Mouse (Mus musculus): Measurements from ENCODE around the gene Rngtt. TPM values are rescaled to one million over a fixed set of nuclear protein-coding genes. Genes with fewer than 3 reads are reported as not detected.
"Not testable (repeated sequence)": the region's sequence is repeated elsewhere in the genome, so short reads cannot be mapped to it uniquely, and the experiment has no call there.

Gene Rngtt
- polyA plus RNA-seq, 1 experiment from 2014 or later = 34.5 TPM

DNA sequence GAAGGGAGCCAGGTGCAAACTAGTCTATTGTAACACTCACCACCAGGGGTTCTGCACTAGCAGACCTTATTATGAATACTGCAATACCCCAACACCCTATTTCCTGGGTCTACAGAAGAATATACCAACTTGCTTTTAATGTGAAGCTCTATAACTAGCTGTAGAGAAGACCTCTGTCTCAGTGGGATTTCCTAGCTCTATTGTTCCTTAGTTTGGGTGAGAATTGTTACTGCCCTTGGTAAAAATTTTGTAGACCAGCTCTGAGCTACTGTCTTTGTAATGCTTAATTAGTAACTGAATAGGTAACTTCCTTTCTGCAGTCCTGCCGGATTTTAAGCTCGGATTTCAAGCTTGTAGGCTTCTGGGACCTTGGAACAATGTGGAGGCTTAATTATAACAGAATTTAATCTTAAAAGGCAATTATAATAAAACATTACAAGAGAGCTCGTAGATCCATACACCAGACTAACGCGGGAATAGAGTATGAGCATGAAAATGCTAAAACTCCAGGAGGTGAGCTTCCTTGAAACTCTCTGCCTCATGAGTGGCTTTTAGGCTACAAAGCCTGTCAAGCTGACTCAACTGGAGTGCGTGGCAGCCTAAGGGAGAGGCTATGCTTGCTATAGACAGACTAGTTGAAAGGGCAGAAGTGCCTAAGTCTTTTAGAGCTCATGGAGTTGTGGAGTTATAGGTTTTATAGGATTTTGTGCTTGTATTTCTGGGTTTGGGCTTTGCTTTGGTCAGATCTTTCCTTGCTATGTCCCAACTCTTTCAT, 9.0 kb upstream of the Rngtt start:
- not testable (repeated sequence) for H3K4me2 ChIP-seq (ENCODE audit: low read depth, severe bottlenecking); ATAC-seq (ENCODE audit: insufficient number of reproducible peaks, low FRiP score, low TSS enrichment, low read depth); H3K27me3 ChIP-seq (ENCODE audit: control insufficient read depth, insufficient read depth, low read length); H3K4me1 ChIP-seq (ENCODE audit: control insufficient read depth, insufficient read depth, low read length); H3K9ac ChIP-seq (ENCODE audit: low read length); DNase-seq (ENCODE audit: low spot score); H3K27ac ChIP-seq (replicated peaks; ENCODE audit: low read depth, low read length); H3K9me3 ChIP-seq (ENCODE audit: control insufficient read depth, low read length); H3K36me3 ChIP-seq (ENCODE audit: control insufficient read depth, insufficient read depth, low read length); H3K4me3 ChIP-seq (ENCODE audit: low read depth, low read length)
- 88% methylated on average over 6 of the region's 6 CpGs for WGBS

DNA sequence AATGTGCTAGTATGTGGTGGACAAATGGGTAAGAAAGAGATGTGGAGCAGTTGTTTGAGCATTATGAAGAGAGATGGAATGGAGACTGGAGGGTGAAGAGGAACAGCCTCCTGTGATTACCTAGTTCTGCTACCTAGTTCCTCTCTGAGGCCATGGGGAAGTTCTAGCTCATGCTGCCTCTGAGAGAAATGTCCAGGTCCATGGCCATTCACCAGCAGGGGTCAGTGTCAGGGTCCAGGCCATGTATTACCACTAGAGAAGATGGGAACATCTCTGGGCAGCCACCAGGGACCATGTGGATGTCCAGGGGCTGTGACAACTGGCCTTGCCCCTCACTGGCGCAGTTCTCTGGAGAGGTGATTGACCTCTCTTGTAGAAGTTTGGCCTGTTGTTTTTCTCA, 7.1 kb upstream of the Rngtt start:
- DNase-seq (ENCODE audit: low spot score) = no peak
- Histone ChIP-seq H3K4me2 (ENCODE audit: low read depth, severe bottlenecking) (no peak overlapping the region), H3K4me3 (ENCODE audit: low read depth, low read length) (no peak overlapping the region), H3K36me3 (ENCODE audit: control insufficient read depth, insufficient read depth, low read length) (no peaks in the 10 kb centered on the region), H3K9me3 (ENCODE audit: control insufficient read depth, low read length) (no peaks in the 10 kb centered on the region), H3K27me3 (ENCODE audit: control insufficient read depth, insufficient read depth, low read length) (no peaks in the 10 kb centered on the region), H3K9ac (ENCODE audit: low read length) (no peak overlapping the region), H3K4me1 (ENCODE audit: control insufficient read depth, insufficient read depth, low read length) (no peaks in the 10 kb centered on the region), H3K27ac (replicated peaks; ENCODE audit: low read depth, low read length) (no peak overlapping the region)
- 90% methylated on average over 1 of the region's 1 CpGs for WGBS
- no peak for ATAC-seq (ENCODE audit: insufficient number of reproducible peaks, low FRiP score, low TSS enrichment, low read depth)

- H3K4me1 ChIP-seq (ENCODE audit: control insufficient read depth, insufficient read depth, low read length) = 0 out of 2 replicates have a peak, but pooled peaks cover 4% of the 10 kb centered on the region
- H3K27me3 ChIP-seq (ENCODE audit: control insufficient read depth, insufficient read depth, low read length) = no peaks in the 10 kb centered on the region
- no peak overlapping the region for H3K27ac ChIP-seq (replicated peaks; ENCODE audit: low read depth, low read length)
- H3K4me2 ChIP-seq (ENCODE audit: low read depth, severe bottlenecking) = no peak overlapping the region
- 79% methylated on average over 4 of the region's 4 CpGs for WGBS
- no peak for ATAC-seq (ENCODE audit: insufficient number of reproducible peaks, low FRiP score, low TSS enrichment, low read depth)
- H3K9ac ChIP-seq (ENCODE audit: low read length) = no peak overlapping the region
- no peaks in the 10 kb centered on the region for H3K36me3 ChIP-seq (ENCODE audit: control insufficient read depth, insufficient read depth, low read length)
- H3K4me3 ChIP-seq (ENCODE audit: low read depth, low read length) = no peak overlapping the region
- DNase-seq (ENCODE audit: low spot score) = no peak
- H3K9me3 ChIP-seq (ENCODE audit: control insufficient read depth, low read length) = no peaks in the 10 kb centered on the region
These were observed 3.0 kb upstream of the Rngtt start for GRCm38 (mm10) chr4:33307146-33307545.

DNA sequence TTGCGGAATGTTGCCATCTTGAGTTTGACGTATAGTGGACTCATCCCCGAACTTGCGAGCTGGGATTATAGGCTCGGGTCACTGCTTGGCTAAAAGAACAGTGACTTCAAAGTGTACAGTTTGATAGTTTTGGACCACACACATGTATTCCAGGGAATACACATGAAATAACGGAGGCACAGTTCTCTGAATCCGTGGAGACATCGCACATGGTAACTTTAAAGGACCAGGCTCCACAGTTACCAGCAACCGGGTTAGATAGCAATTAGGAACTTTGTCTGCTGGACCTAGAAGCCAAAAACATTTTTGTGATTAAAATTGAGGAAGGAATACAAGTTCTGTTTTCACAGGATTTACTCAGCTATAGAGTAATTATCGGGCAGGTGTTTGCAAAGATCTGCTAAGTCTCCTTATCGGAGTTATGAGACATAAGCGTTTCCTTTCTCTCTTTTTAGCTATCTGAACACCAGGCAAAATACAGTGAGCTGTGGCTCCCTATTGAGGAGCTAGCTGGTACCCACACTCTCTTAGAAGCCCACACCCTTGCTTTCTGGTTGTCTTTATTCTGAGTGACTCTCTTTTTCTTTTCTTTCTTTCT, 828 bp downstream of the Rngtt start:
- ATAC-seq (ENCODE audit: insufficient number of reproducible peaks, low FRiP score, low TSS enrichment, low read depth) (no peak), DNase-seq (ENCODE audit: low spot score) (no peak)
- 22% methylated on average over 12 of the region's 12 CpGs for WGBS
- peak overlapping the region; percentile 67 for H3K9ac ChIP-seq (ENCODE audit: low read length)
- peak overlapping the region; percentile 64 for H3K4me3 ChIP-seq (ENCODE audit: low read depth, low read length)
- no peaks in the 10 kb centered on the region for H3K27me3 ChIP-seq (ENCODE audit: control insufficient read depth, insufficient read depth, low read length)
- H3K9me3 ChIP-seq (ENCODE audit: control insufficient read depth, low read length) = no peaks in the 10 kb centered on the region
- no peak overlapping the region for H3K27ac ChIP-seq (replicated peaks; ENCODE audit: low read depth, low read length)
- 0 out of 2 replicates have a peak, but pooled peaks cover 4% of the 10 kb centered on the region for H3K4me1 ChIP-seq (ENCODE audit: control insufficient read depth, insufficient read depth, low read length)
- H3K4me2 ChIP-seq (ENCODE audit: low read depth, severe bottlenecking) = peak overlapping the region; percentile 77
- H3K36me3 ChIP-seq (ENCODE audit: control insufficient read depth, insufficient read depth, low read length) = no peaks in the 10 kb centered on the region; the same call in 1 of the 2 replicates

GRCm38 (mm10) chr4:33314150-33314549, 4.0 kb downstream of the Rngtt start:
- not testable (repeated sequence) for DNase-seq (ENCODE audit: low spot score); H3K36me3 ChIP-seq (ENCODE audit: control insufficient read depth, insufficient read depth, low read length)
- WGBS = 96% methylated on average over 6 of the region's 8 CpGs

GRCm38 (mm10) chr4:33315840-33316239, 5.7 kb downstream of the Rngtt start:
- Histone ChIP-seq H3K4me3 (ENCODE audit: low read depth, low read length) (no peak overlapping the region), H3K4me1 (ENCODE audit: control insufficient read depth, insufficient read depth, low read length) (0 out of 2 replicates have a peak, but pooled peaks cover 3% of the 10 kb centered on the region), H3K9me3 (ENCODE audit: control insufficient read depth, low read length) (no peaks in the 10 kb centered on the region), H3K36me3 (ENCODE audit: control insufficient read depth, insufficient read depth, low read length) (no peaks in the 10 kb centered on the region; the same call in 1 of the 2 replicates), H3K27me3 (ENCODE audit: control insufficient read depth, insufficient read depth, low read length) (no peaks in the 10 kb centered on the region), H3K9ac (ENCODE audit: low read length) (no peak overlapping the region), H3K27ac (replicated peaks; ENCODE audit: low read depth, low read length) (no peak overlapping the region), H3K4me2 (ENCODE audit: low read depth, severe bottlenecking) (no peak overlapping the region)
- WGBS = 93% methylated on average over 5 of the region's 5 CpGs
- no peak for ATAC-seq (ENCODE audit: insufficient number of reproducible peaks, low FRiP score, low TSS enrichment, low read depth)
- no peak for DNase-seq (ENCODE audit: low spot score)

More at GRCm38 (mm10) chr4:33314150-33314549, 4.0 kb downstream of the Rngtt start:
- not testable (repeated sequence) for H3K4me2 ChIP-seq (ENCODE audit: low read depth, severe bottlenecking); H3K27ac ChIP-seq (replicated peaks; ENCODE audit: low read depth, low read length); H3K9ac ChIP-seq (ENCODE audit: low read length); ATAC-seq (ENCODE audit: insufficient number of reproducible peaks, low FRiP score, low TSS enrichment, low read depth); H3K4me3 ChIP-seq (ENCODE audit: low read depth, low read length); H3K4me1 ChIP-seq (ENCODE audit: control insufficient read depth, insufficient read depth, low read length); H3K27me3 ChIP-seq (ENCODE audit: control insufficient read depth, insufficient read depth, low read length); H3K9me3 ChIP-seq (ENCODE audit: control insufficient read depth, low read length)

GRCm38 (mm10) chr4:33331147-33331546, 21.0 kb downstream of the Rngtt start:
- H3K27ac ChIP-seq (replicated peaks; ENCODE audit: low read depth, low read length) = no peak overlapping the region
- no peak for DNase-seq (ENCODE audit: low spot score)
- no peak for ATAC-seq (ENCODE audit: insufficient number of reproducible peaks, low FRiP score, low TSS enrichment, low read depth)
- whole genome bisulfite sequencing = 93% methylated on average over 4 of the region's 4 CpGs
- peaks cover 6% of the 10 kb centered on the region for H3K36me3 ChIP-seq (ENCODE audit: control insufficient read depth, insufficient read depth, low read length)
- no peaks in the 10 kb centered on the region for H3K4me1 ChIP-seq (ENCODE audit: control insufficient read depth, insufficient read depth, low read length)
- no peaks in the 10 kb centered on the region for H3K9me3 ChIP-seq (ENCODE audit: control insufficient read depth, low read length)
- H3K4me2 ChIP-seq (ENCODE audit: low read depth, severe bottlenecking) = no peak overlapping the region
- H3K4me3 ChIP-seq (ENCODE audit: low read depth, low read length) = no peak overlapping the region
- no peak overlapping the region for H3K9ac ChIP-seq (ENCODE audit: low read length)
- H3K27me3 ChIP-seq (ENCODE audit: control insufficient read depth, insufficient read depth, low read length) = no peaks in the 10 kb centered on the region

DNA sequence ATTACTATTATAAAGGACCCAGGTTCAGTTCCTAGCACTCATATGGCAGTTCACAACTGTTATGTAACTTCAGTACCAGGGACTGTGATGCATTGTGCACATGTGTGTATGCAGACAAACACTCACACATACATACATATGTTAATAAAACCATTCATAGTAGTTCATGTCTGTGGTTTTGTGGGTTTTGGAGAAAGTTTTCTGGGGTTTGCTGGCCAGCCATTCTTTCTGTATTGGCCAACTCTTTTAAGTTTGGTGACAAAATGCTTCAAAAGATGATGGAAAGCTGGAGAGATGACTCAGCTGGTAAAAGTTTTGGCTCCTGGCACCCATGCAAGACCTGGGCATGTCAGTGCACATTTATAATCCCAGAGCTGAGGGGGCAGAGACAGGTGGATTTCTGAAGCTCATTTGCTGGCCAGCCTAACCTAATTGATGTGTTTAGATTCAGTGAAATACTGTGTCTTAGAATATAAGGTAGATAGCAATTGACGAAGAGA, 22.9 kb downstream of the Rngtt start:
- Histone ChIP-seq H3K4me3 (ENCODE audit: low read depth, low read length) (no peak overlapping the region), H3K36me3 (ENCODE audit: control insufficient read depth, insufficient read depth, low read length) (peaks cover 7% of the 10 kb centered on the region), H3K27me3 (ENCODE audit: control insufficient read depth, insufficient read depth, low read length) (no peaks in the 10 kb centered on the region), H3K9ac (ENCODE audit: low read length) (no peak overlapping the region), H3K4me1 (ENCODE audit: control insufficient read depth, insufficient read depth, low read length) (no peaks in the 10 kb centered on the region), H3K4me2 (ENCODE audit: low read depth, severe bottlenecking) (no peak overlapping the region), H3K27ac (replicated peaks; ENCODE audit: low read depth, low read length) (no peak overlapping the region), H3K9me3 (ENCODE audit: control insufficient read depth, low read length) (no peaks in the 10 kb centered on the region)
- ATAC-seq (ENCODE audit: insufficient number of reproducible peaks, low FRiP score, low TSS enrichment, low read depth) (no peak), DNase-seq (ENCODE audit: low spot score) (no peak)
- 89% methylated on average over 1 of the region's 1 CpGs for WGBS

Data from limb, embryonic 11.5 days (tissue).